Mouse (Mus musculus) left cerebral cortex, adult 11 months (tissue): ENCODE measurements around the gene Grb10.

ENCODE experiments used
- DNase-seq: peaks from one replicate; pipeline ENCODE4 v3.0.0; 2022; ENCODE audit warnings: low spot score

Grb10 gene

GRCm38 (mm10) chr11:11967519-11967918, 71.0 kb downstream of the Grb10 start:
- DNase-seq = no peak

- DNase-seq = no peak
These were observed 72.3 kb downstream of the Grb10 start for GRCm38 (mm10) chr11:11966220-11966619.

- DNase-seq = no peak
These were observed 72.9 kb downstream of the Grb10 start for GRCm38 (mm10) chr11:11965501-11966125.

GRCm38 (mm10) chr11:11964729-11965128, 73.8 kb downstream of the Grb10 start:
- DNase-seq = no peak

- no peak for DNase-seq
These were observed 74.9 kb downstream of the Grb10 start for GRCm38 (mm10) chr11:11963587-11963986.

GRCm38 (mm10) chr11:11963065-11963464, 75.4 kb downstream of the Grb10 start:
- no peak for DNase-seq

- no peak for DNase-seq
These were observed 75.9 kb downstream of the Grb10 start for GRCm38 (mm10) chr11:11962629-11962954.

GRCm38 (mm10) chr11:11961917-11962628, 76.4 kb downstream of the Grb10 start:
- no peak for DNase-seq

GRCm38 (mm10) chr11:11960858-11961257, 77.6 kb downstream of the Grb10 start:
- no peak for DNase-seq

GRCm38 (mm10) chr11:11960227-11960626, 78.3 kb downstream of the Grb10 start:
- DNase-seq = no peak

- DNase-seq = no peak
These were observed 80.0 kb downstream of the Grb10 start for GRCm38 (mm10) chr11:11958479-11958878.

- no peak for DNase-seq
These were observed 80.5 kb downstream of the Grb10 start for GRCm38 (mm10) chr11:11958061-11958361.

GRCm38 (mm10) chr11:11957211-11958060, 81.0 kb downstream of the Grb10 start:
- DNase-seq = no peak

- no peak for DNase-seq
These were observed 82.7 kb downstream of the Grb10 start for GRCm38 (mm10) chr11:11955783-11956182.

GRCm38 (mm10) chr11:11954606-11955005, 83.9 kb downstream of the Grb10 start:
- no peak for DNase-seq

- DNase-seq = no peak
These were observed 84.4 kb downstream of the Grb10 start for GRCm38 (mm10) chr11:11954115-11954438.

- DNase-seq = no peak
These were observed 84.9 kb downstream of the Grb10 start for GRCm38 (mm10) chr11:11953364-11954114.

GRCm38 (mm10) chr11:11952569-11952968, 85.9 kb downstream of the Grb10 start:
- no peak for DNase-seq

- no peak for DNase-seq
These were observed 89.5 kb downstream of the Grb10 start for GRCm38 (mm10) chr11:11948988-11949365.

- DNase-seq = no peak
These were observed 90.0 kb downstream of the Grb10 start for GRCm38 (mm10) chr11:11948321-11948987.

GRCm38 (mm10) chr11:11947857-11948256, 90.6 kb downstream of the Grb10 start:
- DNase-seq = no peak

GRCm38 (mm10) chr11:11945766-11946165, 92.7 kb downstream of the Grb10 start:
- DNase-seq = no peak
